Comparison of ENCODE assay signal across 20 mouse cellular contexts in the genomic region with DNA sequence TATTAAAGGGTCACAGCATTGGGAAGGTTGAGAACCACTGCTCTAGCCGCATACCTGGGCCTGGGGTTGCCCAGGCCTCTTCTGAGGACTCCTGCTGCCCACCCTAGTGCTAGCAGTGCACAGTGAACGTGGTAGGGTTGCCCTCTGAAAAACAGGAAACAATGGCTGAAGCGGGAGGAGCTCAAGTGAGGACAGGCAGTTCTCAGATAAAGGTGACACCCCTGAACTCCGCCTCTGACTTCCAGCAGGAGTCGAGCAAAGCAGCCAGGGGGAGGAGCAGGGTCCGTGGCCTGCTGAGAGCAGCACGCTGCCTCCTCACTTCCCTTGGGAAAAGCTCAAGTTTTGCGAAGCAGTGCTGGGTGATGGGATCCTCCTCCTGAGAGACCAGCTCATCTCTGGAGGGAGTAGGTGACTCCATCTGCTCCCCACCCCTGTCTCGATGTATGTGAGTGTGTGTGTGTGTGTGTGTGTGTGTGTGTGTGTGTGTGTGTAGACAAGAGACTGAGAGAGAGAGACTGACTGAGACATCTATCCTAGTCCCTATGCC. TPM values are rescaled to one million over a fixed set of nuclear protein-coding genes. Genes with fewer than 3 reads are reported as not detected.
DNase-seq lines count a peak whose midpoint lies in the region; ATAC-seq and TF ChIP-seq lines count a peak whose summit lies in the region.
"Had no signal": no experiment of that assay in that cellular context is flagged by ENCODE, and none has a peak within 500 bp of the region (broad histone marks: within the 10 kb centered on the region; RNA-seq: fewer than 3 reads in every experiment).

No protein-coding gene starts in this region.

- no peak for TF ChIP-seq POLR2A in ES-Bruce4 (IDR thresholded peaks at IDR 0.05; ENCODE audit: insufficient read depth, low read length)

- H3K36me3 ChIP-seq in hindbrain, embryonic 10.5 days = no peaks in the 10 kb centered on the region
- H3K36me3 ChIP-seq in hindbrain, postnatal 0 days (ENCODE audit: insufficient read depth, low read length) = no peaks in the 10 kb centered on the region
- H3K36me3 ChIP-seq in ES-Bruce4 (ENCODE audit: control insufficient read depth, insufficient read depth, low read length, poor library complexity, severe bottlenecking) = no peaks in the 10 kb centered on the region
- H3K36me3 ChIP-seq: embryonic facial prominence, embryonic 12.5 days; limb, embryonic 10.5 days; neural tube, embryonic 15.5 days had no signal

- TF ChIP-seq EP300 in ES-Bruce4 (IDR thresholded peaks at IDR 0.05; ENCODE audit: insufficient read depth, low read depth, low read length) = 0 out of 2 replicates have a peak, but pooled peaks have one; percentile 12

- H3K4me2 ChIP-seq in hindbrain, postnatal 0 days (ENCODE audit: low read depth, low read length) = no peak overlapping the region
- H3K4me2 ChIP-seq: embryonic facial prominence, embryonic 12.5 days; neural tube, embryonic 15.5 days had no signal

- WGBS in hindbrain, embryonic 10.5 days = 16% methylated on average over 9 of the region's 9 CpGs
- WGBS in hindbrain, postnatal 0 days = 34% methylated on average over 9 of the region's 9 CpGs

- no peak overlapping the region for H3K4me3 ChIP-seq in hindbrain, embryonic 10.5 days
- H3K4me3 ChIP-seq in hindbrain, postnatal 0 days (ENCODE audit: low read length) = no peak overlapping the region
- H3K4me3 ChIP-seq in ES-Bruce4 (ENCODE audit: low read depth, low read length) = no peak overlapping the region
- H3K4me3 ChIP-seq: embryonic facial prominence, embryonic 12.5 days; gastrocnemius, adult 2 months; limb, embryonic 10.5 days; neural tube, embryonic 15.5 days had no signal

- DNase-seq in hindbrain, embryonic 10.5 days (ENCODE audit: low spot score) = no peak
- no peak for DNase-seq in hindbrain, postnatal 0 days (ENCODE audit: low spot score)
- peak; percentile 75 for DNase-seq in R1 (ENCODE audit: low read depth, low spot score)
- no peak for DNase-seq in gastrocnemius, adult 8-10 months (ENCODE audit: low spot score in 2 of 2)
- DNase-seq in layer of hippocampus, postnatal 25 days (ENCODE audit: extremely low spot score in 1 of 2, low spot score in 1 of 2) = no peak
- DNase-seq: cerebellum, adult 8-10 months; gastrocnemius, adult 2 months; layer of hippocampus, adult 9-11 months; right cerebral cortex, adult 18-20 months; thymus, postnatal 4 days had no signal

- no peak for ATAC-seq in hindbrain, postnatal 0 days
- peak; percentile 48 to 62; a peak in 3 of 4 replicates for ATAC-seq in hematopoietic stem cell, adult 5-6 weeks (replicated peaks in 1 of 2; ENCODE audit: insufficient read depth in 1 of 2, low FRiP score in 2 of 2, low TSS enrichment in 1 of 2, low read depth in 1 of 2, poor library complexity in 2 of 2, severe bottlenecking in 2 of 2)
- ATAC-seq in erythroblast, adult 5-6 weeks (replicated peaks; ENCODE audit: low FRiP score, poor library complexity, severe bottlenecking) = no peak
- ATAC-seq: forebrain, embryonic 14.5 days; inflammation-experienced regulatory T-cells, adult 6 months had no signal

- no peaks in the 10 kb centered on the region for H3K27me3 ChIP-seq in hindbrain, embryonic 10.5 days (ENCODE audit: insufficient read depth, poor library complexity, severe bottlenecking)
- no peaks in the 10 kb centered on the region for H3K27me3 ChIP-seq in hindbrain, postnatal 0 days (ENCODE audit: insufficient read depth, low read length)
- H3K27me3 ChIP-seq in ES-Bruce4 (ENCODE audit: control insufficient read depth, insufficient read depth, low read length, poor library complexity, severe bottlenecking) = no peaks in the 10 kb centered on the region
- H3K27me3 ChIP-seq: embryonic facial prominence, embryonic 12.5 days had no signal

- H3K4me1 ChIP-seq in hindbrain, embryonic 10.5 days (replicated peaks) = peaks cover 25% of the 10 kb centered on the region
- no peaks in the 10 kb centered on the region for H3K4me1 ChIP-seq in hindbrain, postnatal 0 days (ENCODE audit: insufficient read depth, low read length)
- peaks cover 8% of the 10 kb centered on the region for H3K4me1 ChIP-seq in ES-Bruce4 (ENCODE audit: control insufficient read depth, insufficient read depth, low read length)
- H3K4me1 ChIP-seq: embryonic facial prominence, embryonic 12.5 days had no signal

- H3K27ac ChIP-seq in hindbrain, embryonic 10.5 days = peak overlapping the region; percentile 60
- H3K27ac ChIP-seq in hindbrain, postnatal 0 days = no peak overlapping the region
- no peak overlapping the region for H3K27ac ChIP-seq in ES-Bruce4 (ENCODE audit: insufficient read depth, low read length)
- H3K27ac ChIP-seq: embryonic facial prominence, embryonic 12.5 days; gastrocnemius, adult 2 months; limb, embryonic 10.5 days; macrophage; neural tube, embryonic 15.5 days had no signal

- TF ChIP-seq CTCF in hindbrain, postnatal 0 days (IDR thresholded peaks at IDR 0.05; ENCODE audit: low read depth) = no peak
- no peak for TF ChIP-seq CTCF in ES-Bruce4 (IDR thresholded peaks at IDR 0.05; ENCODE audit: low read depth, low read length)

- no peak overlapping the region for H3K9ac ChIP-seq in hindbrain, postnatal 0 days (replicated peaks; ENCODE audit: low read length)
- no peak overlapping the region for H3K9ac ChIP-seq in ES-Bruce4 (ENCODE audit: low read depth, poor library complexity, severe bottlenecking)
- H3K9ac ChIP-seq: embryonic facial prominence, embryonic 12.5 days; neural tube, embryonic 15.5 days had no signal

- no peaks in the 10 kb centered on the region for H3K9me3 ChIP-seq in hindbrain, embryonic 10.5 days
- H3K9me3 ChIP-seq in hindbrain, postnatal 0 days (ENCODE audit: low read length) = no peaks in the 10 kb centered on the region
- no peaks in the 10 kb centered on the region for H3K9me3 ChIP-seq in ES-Bruce4 (replicated peaks; ENCODE audit: control insufficient read depth, insufficient read depth, low read length, poor library complexity, severe bottlenecking)
- H3K9me3 ChIP-seq: embryonic facial prominence, embryonic 12.5 days; limb, embryonic 10.5 days; neural tube, embryonic 15.5 days had no signal

RNA-seq across cellular contexts. Expression of a gene that starts 38.2 kb away (rescaled TPM):
- polyA plus RNA-seq in hindbrain, embryonic 10.5 days (2016; fragmentation: Nextera tagmentation; extraction: Ambion mirVana) = 0.07 and 0.09 TPM in 2 replicates
- 1.8 and 2.9 TPM in 2 replicates for total RNA-seq in hindbrain, postnatal 0 days (2014; rRNA removed)
- 0.78 and 0.98 TPM in 2 replicates for polyA plus RNA-seq in hindbrain, postnatal 0 days (2015; fragmentation: Nextera tagmentation; extraction: Ambion mirVana)
- not detected in 2 replicates for polyA plus RNA-seq in ES-Bruce4 (2011; ENCODE audit: insufficient read depth, insufficient read length, low read depth, missing spikeins)
- total RNA-seq in hematopoietic stem cell, adult 5-6 weeks (2017) = 5.7 and 5.9 TPM in 2 replicates
- total RNA-seq in erythroblast, adult 5-6 weeks (2015; ENCODE audit: low replicate concordance) = 5.0 and 7.7 TPM in 2 replicates
- 1.4 and 1.5 TPM in 2 replicates for total RNA-seq in erythroblast, adult 5-6 weeks (2017; ENCODE audit: low replicate concordance)
- under 1 TPM; 0.12 to 0.38 (median 0.27) TPM for total RNA-seq in gastrocnemius, adult 8-10 months (2022)
- 1 to 10 TPM; 5.6 to 6.9 TPM for total RNA-seq in layer of hippocampus, postnatal 25 days (2021)
- polyA plus RNA-seq: kidney, embryonic 16.5 days had no signal

Comparison
In these comparisons a context has a peak if more than half of its experiments do, and no peak if none do; other contexts are left out.
1. ATAC-seq: peak in hematopoietic stem cell, adult 5-6 weeks (2 of 2); none in hindbrain, postnatal 0 days (single experiment) and erythroblast, adult 5-6 weeks (single experiment).